Mouse (Mus musculus) CH12.LX (cell line): ENCODE measurements around the gene Asic2. TPM values are rescaled to one million over a fixed set of nuclear protein-coding genes. Genes with fewer than 3 reads are reported as not detected.

Source experiments
- DNase-seq: peaks from one replicate; pipeline ENCODE4 v3.0.0-alpha.2; 2013; ENCODE audit errors: extremely low read depth
- H3K27ac ChIP-seq: 2 replicates; pipeline ENCODE4 v1.5.1; 2012; ENCODE audit warnings: low read depth, mild to moderate bottlenecking, control low read depth, moderate library complexity; ENCODE audit not compliant: insufficient read depth
- H3K27me3 ChIP-seq: replicated peaks from 2 replicates; pipeline ENCODE3; 2012; ENCODE audit warnings: inconsistent platforms
- H3K36me3 ChIP-seq, 2 experiments: replicated peaks in 1 of 2; 2 replicates each; pipeline versions ENCODE3 to v1.6.1; 2012; ENCODE audit warnings: inconsistent platforms in 1 of 2, low read length in 1 of 2, mild to moderate bottlenecking in 1 of 2, mixed read lengths in 1 of 2, moderate library complexity in 1 of 2; ENCODE audit not compliant: control insufficient read depth in 1 of 2, insufficient read depth in 1 of 2
- H3K4me1 ChIP-seq, 2 experiments: 2 replicates each; pipeline ENCODE4 v1.6.1; 2012; ENCODE audit warnings: inconsistent platforms in 1 of 2, moderate library complexity in 1 of 2; ENCODE audit not compliant: insufficient read depth in 2 of 2, control insufficient read depth in 1 of 2
- H3K4me2 ChIP-seq: 2 replicates; pipeline ENCODE4 v1.6.1; 2012; ENCODE audit warnings: low read depth, mild to moderate bottlenecking, control low read depth; ENCODE audit not compliant: poor library complexity, insufficient read depth, severe bottlenecking
- H3K4me3 ChIP-seq, 3 experiments: fragments of 150-350 bp in 1 of 3; sonication (generic) in 1 of 3; replicated peaks in 1 of 3; 2 replicates each; pipeline versions ENCODE3 to v1.5.1; 2011 to 2012; ENCODE audit warnings: low read depth in 2 of 3, low read length in 2 of 3, mild to moderate bottlenecking in 2 of 3, moderate library complexity in 2 of 3, control low read depth in 1 of 3, improper control_type of control experiment in 1 of 3, inconsistent platforms in 1 of 3, mixed read lengths in 1 of 3; ENCODE audit not compliant: poor library complexity in 1 of 3
- H3K79me2 ChIP-seq: replicated peaks from 2 replicates; pipeline ENCODE4 v1.6.1; 2012; ENCODE audit warnings: mild to moderate bottlenecking, moderate library complexity; ENCODE audit not compliant: control insufficient read depth, poor library complexity, insufficient read depth, severe bottlenecking; ENCODE audit errors: extremely low read depth
- H3K9ac ChIP-seq: 2 replicates; pipeline ENCODE4 v1.6.1; 2012; ENCODE audit warnings: low read depth, mild to moderate bottlenecking, control low read depth, moderate library complexity; ENCODE audit not compliant: insufficient read depth
- H3K9me3 ChIP-seq: replicated peaks from 2 replicates; pipeline ENCODE3; 2012; ENCODE audit warnings: low read length, inconsistent platforms, mixed read lengths
- CHD1 ChIP-seq: IDR thresholded peaks from 2 replicates; pipeline ENCODE4 v1.6.1; 2012; ENCODE audit warnings: low read depth, low read length, improper control_type of control experiment, inconsistent platforms
- CHD2 ChIP-seq: IDR thresholded peaks from 2 replicates; pipeline ENCODE4 v1.6.1; 2011; ENCODE audit warnings: low read length, improper control_type of control experiment
- CTCF ChIP-seq, 2 experiments: IDR thresholded peaks in 1 of 2; conservative IDR thresholded peaks in 1 of 2; 2 replicates each; pipeline ENCODE4 v1.5.1; 2011 to 2012; ENCODE audit warnings: low read depth in 2 of 2, low read length in 2 of 2, improper control_type of control experiment in 1 of 2, inconsistent platforms in 1 of 2, mild to moderate bottlenecking in 1 of 2, moderate library complexity in 1 of 2
- E2F4 ChIP-seq: IDR thresholded peaks from 2 replicates; pipeline ENCODE4 v1.6.1; 2011; ENCODE audit warnings: low read depth, low read length, improper control_type of control experiment; ENCODE audit not compliant: insufficient replicate concordance
- ELF1 ChIP-seq: IDR thresholded peaks from 2 replicates; pipeline ENCODE4 v1.6.1; 2014; ENCODE audit warnings: low read depth, mild to moderate bottlenecking, inconsistent platforms, low read length, improper control_type of control experiment
- EP300 ChIP-seq: IDR thresholded peaks from 2 replicates; pipeline ENCODE4 v1.6.1; 2011; ENCODE audit warnings: low read length, improper control_type of control experiment
- ETS1 ChIP-seq: conservative IDR thresholded peaks from 2 replicates; pipeline ENCODE4 v1.6.1; 2012; ENCODE audit warnings: low read depth, mild to moderate bottlenecking, inconsistent platforms, low read length, improper control_type of control experiment, moderate library complexity
- KAT2A ChIP-seq: IDR thresholded peaks from 2 replicates; pipeline ENCODE4 v1.6.1; 2012; ENCODE audit warnings: low read length, improper control_type of control experiment, inconsistent platforms; ENCODE audit not compliant: insufficient replicate concordance
- MAFK ChIP-seq: IDR thresholded peaks from 2 replicates; pipeline ENCODE4 v1.6.1; 2011; ENCODE audit warnings: low read length, improper control_type of control experiment; ENCODE audit not compliant: insufficient replicate concordance
- MAX ChIP-seq: IDR thresholded peaks from 2 replicates; pipeline ENCODE4 v1.6.1; 2011; ENCODE audit warnings: low read length, improper control_type of control experiment
- MAZ ChIP-seq: IDR thresholded peaks from 2 replicates; pipeline ENCODE4 v1.6.1; 2012; ENCODE audit warnings: low read depth, mild to moderate bottlenecking, inconsistent platforms, low read length, improper control_type of control experiment, moderate library complexity
- MXI1 ChIP-seq: IDR thresholded peaks from 2 replicates; pipeline ENCODE4 v1.6.1; 2011; ENCODE audit warnings: mild to moderate bottlenecking, low read depth, low read length, improper control_type of control experiment
- NELFE ChIP-seq: IDR thresholded peaks from 2 replicates; pipeline ENCODE4 v1.6.1; 2011; ENCODE audit warnings: low read depth, low read length, improper control_type of control experiment
- NRF1 ChIP-seq: IDR thresholded peaks from 2 replicates; pipeline ENCODE4 v1.6.1; 2014; ENCODE audit warnings: low read depth, mild to moderate bottlenecking, inconsistent platforms, low read length, improper control_type of control experiment, moderate library complexity
- PAX5 ChIP-seq: IDR thresholded peaks from 2 replicates; pipeline ENCODE4 v1.6.1; 2012; ENCODE audit warnings: low read length, inconsistent platforms, mixed read lengths
- RCOR1 ChIP-seq: conservative IDR thresholded peaks from 2 replicates; pipeline ENCODE4 v1.6.1; 2012; ENCODE audit warnings: low read depth, mild to moderate bottlenecking, inconsistent platforms, low read length, improper control_type of control experiment
- SIN3A ChIP-seq: IDR thresholded peaks from 2 replicates; pipeline ENCODE4 v1.6.1; 2012; ENCODE audit warnings: low read length, improper control_type of control experiment, inconsistent platforms
- SMC3 ChIP-seq: IDR thresholded peaks from 2 replicates; pipeline ENCODE4 v1.6.1; 2011; ENCODE audit warnings: low read depth, low read length, improper control_type of control experiment
- TBP ChIP-seq: conservative IDR thresholded peaks from 2 replicates; pipeline ENCODE4 v1.6.1; 2011; ENCODE audit warnings: low read depth, low read length, improper control_type of control experiment
- TCF12 ChIP-seq: IDR thresholded peaks from 2 replicates; pipeline ENCODE4 v1.6.1; 2014; ENCODE audit warnings: low read depth, mild to moderate bottlenecking, inconsistent platforms, low read length, improper control_type of control experiment
- USF2 ChIP-seq: conservative IDR thresholded peaks from 2 replicates; pipeline ENCODE4 v1.6.1; 2011; ENCODE audit warnings: low read depth, low read length, improper control_type of control experiment
- dilution Hi-C: fragments of 300-500 bp; cut with MboI; formaldehyde crosslinking; loops from 2 replicates; pipeline ENCODE4 v1.14.3; 2020; ENCODE audit warnings: low sequenced_read_pairs; ENCODE audit not compliant: extremely low pct_unique_long_range_greater_than_20kb, extremely low pct_ligation_motif_present
- in situ Hi-C: fragments of 300-500 bp; cut with MboI; formaldehyde crosslinking; loops from 3 replicates; pipeline ENCODE4 v1.14.3; 2019; ENCODE audit warnings: low sequenced_read_pairs, low pct_ligation_motif_present, low pct_unique_long_range_greater_than_20kb, mixed read lengths
- polyA plus RNA-seq: library from polyadenylated mRNA; unstranded; fragments of >175 nt; gene quantifications from 2 replicates; pipeline ENCODE4 v1.2.1, GENCODE M21; 2012; ENCODE audit warnings: low read depth; ENCODE audit not compliant: insufficient read length
- total RNA-seq, 2 experiments: library from RNA; depleted of rRNA; stranded (reverse); fragments of 300-350 nt in 1 of 2; fragments of >200 nt in 1 of 2; gene quantifications; 2 replicates each; pipeline ENCODE4 v1.2.3; 2012 to 2014

Asic2 gene
- total and polyA plus RNA-seq, 3 experiments, result not detected

DNA sequence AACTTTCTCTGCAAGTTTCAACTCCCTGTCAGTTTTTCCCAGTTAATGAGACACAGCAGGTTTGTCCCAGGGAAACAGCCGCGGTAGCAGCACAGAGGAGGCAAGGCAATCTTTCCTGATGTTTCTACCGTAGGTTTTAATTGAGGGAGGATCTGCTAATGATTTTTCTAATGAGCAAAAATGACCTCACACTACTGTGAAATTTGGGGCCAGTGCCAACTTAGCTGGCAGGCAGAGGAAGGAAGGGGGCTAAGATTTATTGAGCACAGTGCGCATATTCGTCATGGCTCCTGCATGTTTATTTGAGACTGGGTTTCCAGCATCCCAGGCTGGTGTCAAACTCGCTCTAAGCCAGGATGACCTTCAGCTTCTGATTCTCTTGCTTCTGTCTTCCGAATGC lies 957.5 kb downstream of the Asic2 start:
- Histone ChIP-seq H3K9me3 (peaks cover 9% of the 10 kb centered on the region), H3K9ac (no peak overlapping the region), H3K27me3 (peaks cover 82% of the 10 kb centered on the region), H3K4me1 (no peaks in the 10 kb centered on the region)
- dilution Hi-C loops, result no loop called here
- TF ChIP-seq SMC3, result no peak
- TF ChIP-seq CTCF (conservative IDR thresholded peaks at IDR 0.05 in 1 of 2, IDR thresholded peaks at IDR 0.05 in 1 of 2; ENCODE audit: low read depth in 2 of 2, low read length in 2 of 2), result no peak
- no peak for TF ChIP-seq PAX5
- no peak for TF ChIP-seq TBP
- TF ChIP-seq EP300, result no peak
- TF ChIP-seq E2F4, result no peak
- TF ChIP-seq CHD2, result no peak
- no peak for TF ChIP-seq ETS1
- no peak for TF ChIP-seq CHD1
- no peak for TF ChIP-seq NRF1
- no peak for TF ChIP-seq NELFE
- no peak for TF ChIP-seq KAT2A
- TF ChIP-seq TCF12, result no peak
- no peak for TF ChIP-seq ELF1
- no peak for TF ChIP-seq SIN3A
- TF ChIP-seq MAX, result no peak
- TF ChIP-seq USF2, result no peak
- TF ChIP-seq MAZ, result no peak
- no peak for TF ChIP-seq RCOR1
- TF ChIP-seq, all 38 proteins: peak for 0
- no peak for DNase-seq
- H3K27ac ChIP-seq, result no peak overlapping the region
- no peak overlapping the region for H3K4me3 ChIP-seq
- H3K36me3 ChIP-seq, result no peaks in the 10 kb centered on the region
- H3K79me2 ChIP-seq, result no peaks in the 10 kb centered on the region
- in situ Hi-C loops, result no loop called here
- H3K4me2 ChIP-seq, result no peak overlapping the region

DNA sequence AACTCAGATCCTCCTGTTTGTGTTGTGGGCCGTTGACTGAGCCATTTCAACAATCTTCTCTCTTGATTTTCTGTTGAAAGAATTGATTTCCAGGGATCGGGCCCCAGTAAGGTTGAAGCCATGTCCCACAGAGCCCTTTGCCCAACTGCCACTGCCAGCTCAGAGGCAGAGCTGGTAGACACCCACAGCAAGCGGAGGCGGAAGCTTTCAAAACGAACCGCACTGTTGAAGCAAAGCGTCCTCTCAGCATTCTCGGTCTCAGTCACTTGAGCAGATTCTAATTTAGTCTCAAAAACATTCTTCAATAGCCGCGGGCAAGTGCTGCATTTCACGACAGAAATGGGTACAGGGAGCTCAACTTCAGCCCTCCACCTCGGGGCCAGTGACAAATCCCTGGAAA lies 958.9 kb downstream of the Asic2 start:
- H3K27ac ChIP-seq, result no peak overlapping the region
- dilution Hi-C loops, result no loop called here
- no peak overlapping the region for H3K4me2 ChIP-seq
- no peak overlapping the region for H3K9ac ChIP-seq
- no peak overlapping the region for H3K4me3 ChIP-seq
- no peaks in the 10 kb centered on the region for H3K9me3 ChIP-seq
- no peaks in the 10 kb centered on the region for H3K36me3 ChIP-seq
- H3K4me1 ChIP-seq, result no peaks in the 10 kb centered on the region
- H3K79me2 ChIP-seq, result no peaks in the 10 kb centered on the region
- peaks cover 80% of the 10 kb centered on the region for H3K27me3 ChIP-seq
- no peak for DNase-seq
- TF ChIP-seq MAFK, result no peak
- no peak for TF ChIP-seq ETS1
- TF ChIP-seq TCF12, result no peak
- TF ChIP-seq NELFE, result no peak
- no peak for TF ChIP-seq MXI1
- TF ChIP-seq CHD1, result no peak
- no peak for TF ChIP-seq USF2
- TF ChIP-seq MAX, result no peak
- TF ChIP-seq, all 38 proteins: peak for 0
- in situ Hi-C loops, result no loop called here
